Mouse (Mus musculus) neural tube, embryonic 13.5 days (tissue): ENCODE results near the gene C3. TPM values are rescaled to one million over a fixed set of nuclear protein-coding genes. Genes with fewer than 3 reads are reported as not detected.

Source experiments
- ATAC-seq: fragments of 200-750 bp; cut with Nextera tagmentation; 2 replicates; pipeline ENCODE4 v1.8.0; 2017; ENCODE audit warnings: low read depth, mild to moderate bottlenecking, moderate TSS enrichment, moderate library complexity
- H3K27ac ChIP-seq: fragments of 300-500 bp; sonication (generic); replicated peaks from 2 replicates; pipeline ENCODE4 v1.5.1; 2015; ENCODE audit warnings: moderate library complexity, mild to moderate bottlenecking, inconsistent platforms
- H3K27me3 ChIP-seq: fragments of 300-500 bp; sonication (generic); 2 replicates; pipeline ENCODE4 v1.6.1; 2015; ENCODE audit warnings: mild to moderate bottlenecking, inconsistent platforms
- H3K36me3 ChIP-seq: fragments of 300-500 bp; sonication (generic); 2 replicates; pipeline ENCODE4 v1.6.1; 2015; ENCODE audit warnings: mild to moderate bottlenecking, inconsistent platforms
- H3K4me1 ChIP-seq: fragments of 300-500 bp; sonication (generic); replicated peaks from 2 replicates; pipeline ENCODE4 v1.6.1; 2015; ENCODE audit warnings: inconsistent platforms
- H3K4me2 ChIP-seq: fragments of 300-500 bp; sonication (generic); 2 replicates; pipeline ENCODE4 v1.6.1; 2015; ENCODE audit warnings: inconsistent platforms, mild to moderate bottlenecking, moderate library complexity
- H3K4me3 ChIP-seq: fragments of 300-500 bp; sonication (generic); 2 replicates; pipeline ENCODE4 v1.5.1; 2015; ENCODE audit warnings: mild to moderate bottlenecking, inconsistent platforms
- H3K9ac ChIP-seq: fragments of 300-500 bp; sonication (generic); 2 replicates; pipeline ENCODE4 v1.6.1; 2015; ENCODE audit warnings: moderate library complexity, mild to moderate bottlenecking, inconsistent platforms
- H3K9me3 ChIP-seq: fragments of 300-500 bp; sonication (generic); 2 replicates; pipeline ENCODE4 v1.6.1; 2016; ENCODE audit warnings: inconsistent platforms
- WGBS: fragments of 180-500 bp; shearing (Covaris S2); methylation state at CpG from one replicate; pipeline ENCODE4 v1.1.7; 2015; 5-methylcytosine and 5-hydroxymethylcytosine counted together
- polyA plus RNA-seq: library from polyadenylated mRNA; unstranded; fragments of >200 nt; fragmentation: Nextera tagmentation; extraction: Ambion mirVana; gene quantifications from 2 replicates; pipeline ENCODE4 v1.2.1, GENCODE M21; 2015

Gene C3
- polyA plus RNA-seq, 1 experiment from 2014 or later = 1.6 TPM

- Histone ChIP-seq H3K4me1 (no peaks in the 10 kb centered on the region), H3K36me3 (peaks cover 31% of the 10 kb centered on the region), H3K27ac (no peak overlapping the region), H3K27me3 (no peaks in the 10 kb centered on the region), H3K4me2 (no peak overlapping the region), H3K9me3 (no peaks in the 10 kb centered on the region), H3K9ac (no peak overlapping the region), H3K4me3 (no peak overlapping the region)
- 41% methylated on average over 1 of the region's 1 CpGs for WGBS
- no peak for ATAC-seq
Measured at GRCm38 (mm10) chr17:57261796-57262195, 33.9 kb upstream of the C3 start.

- Histone ChIP-seq H3K9ac (no peak overlapping the region), H3K36me3 (peaks cover 34% of the 10 kb centered on the region), H3K27ac (no peak overlapping the region), H3K4me1 (no peaks in the 10 kb centered on the region), H3K4me2 (no peak overlapping the region), H3K27me3 (no peaks in the 10 kb centered on the region), H3K9me3 (no peaks in the 10 kb centered on the region), H3K4me3 (no peak overlapping the region)
- WGBS = 94% methylated on average over 4 of the region's 4 CpGs
- no peak for ATAC-seq
Measured at GRCm38 (mm10) chr17:57261286-57261685, 33.4 kb upstream of the C3 start.

- WGBS = 89% methylated on average over 9 of the region's 9 CpGs
- Histone ChIP-seq H3K4me2 (no peak overlapping the region), H3K9ac (no peak overlapping the region), H3K27ac (no peak overlapping the region), H3K27me3 (no peaks in the 10 kb centered on the region), H3K4me3 (no peak overlapping the region), H3K4me1 (no peaks in the 10 kb centered on the region), H3K36me3 (peaks cover 37% of the 10 kb centered on the region), H3K9me3 (no peaks in the 10 kb centered on the region)
- no peak for ATAC-seq
Measured at GRCm38 (mm10) chr17:57260351-57260750, 32.4 kb upstream of the C3 start.

- WGBS = 91% methylated on average over 8 of the region's 8 CpGs
- Histone ChIP-seq H3K27me3 (no peaks in the 10 kb centered on the region), H3K9ac (no peak overlapping the region), H3K36me3 (peaks cover 43% of the 10 kb centered on the region), H3K27ac (no peak overlapping the region), H3K4me3 (no peak overlapping the region), H3K4me1 (no peaks in the 10 kb centered on the region), H3K9me3 (no peaks in the 10 kb centered on the region), H3K4me2 (no peak overlapping the region)
- no peak for ATAC-seq
Measured at GRCm38 (mm10) chr17:57259742-57260141, 31.8 kb upstream of the C3 start.

- Histone ChIP-seq H3K36me3 (peaks cover 51% of the 10 kb centered on the region), H3K27me3 (no peaks in the 10 kb centered on the region), H3K27ac (no peak overlapping the region), H3K4me3 (no peak overlapping the region), H3K9ac (no peak overlapping the region), H3K4me1 (no peaks in the 10 kb centered on the region), H3K4me2 (no peak overlapping the region), H3K9me3 (no peaks in the 10 kb centered on the region)
- 96% methylated on average over 3 of the region's 3 CpGs for WGBS
- ATAC-seq = no peak
Measured at GRCm38 (mm10) chr17:57258191-57258590, 30.3 kb upstream of the C3 start.

GRCm38 (mm10) chr17:57256921-57257485 lies 29.1 kb upstream of the C3 start:
- Histone ChIP-seq H3K36me3 (peaks cover 44% of the 10 kb centered on the region), H3K27ac (no peak overlapping the region), H3K4me3 (no peak overlapping the region), H3K9me3 (no peaks in the 10 kb centered on the region), H3K4me2 (no peak overlapping the region), H3K9ac (no peak overlapping the region), H3K27me3 (no peaks in the 10 kb centered on the region), H3K4me1 (no peaks in the 10 kb centered on the region)
- 94% methylated on average over 22 of the region's 22 CpGs for WGBS
- no peak for ATAC-seq

- no peaks in the 10 kb centered on the region for H3K9me3 ChIP-seq
- no peak for ATAC-seq
- H3K4me1 ChIP-seq = peaks cover 8% of the 10 kb centered on the region
- no peak overlapping the region for H3K4me2 ChIP-seq
- no peak overlapping the region for H3K9ac ChIP-seq
- H3K4me3 ChIP-seq = no peak overlapping the region
- peaks cover 36% of the 10 kb centered on the region for H3K36me3 ChIP-seq
- no peak overlapping the region for H3K27ac ChIP-seq
- H3K27me3 ChIP-seq = no peaks in the 10 kb centered on the region
- WGBS = 92% methylated on average over 14 of the region's 14 CpGs
Measured at GRCm38 (mm10) chr17:57255354-57255753, 27.4 kb upstream of the C3 start.

GRCm38 (mm10) chr17:57253306-57253705 lies 25.4 kb upstream of the C3 start:
- Histone ChIP-seq H3K27ac (no peak overlapping the region), H3K9me3 (no peaks in the 10 kb centered on the region), H3K4me2 (no peak overlapping the region), H3K27me3 (no peaks in the 10 kb centered on the region), H3K9ac (no peak overlapping the region), H3K4me1 (peaks cover 25% of the 10 kb centered on the region), H3K4me3 (no peak overlapping the region), H3K36me3 (peaks cover 34% of the 10 kb centered on the region)
- no peak for ATAC-seq
- WGBS = 86% methylated on average over 6 of the region's 6 CpGs

- no peak overlapping the region for H3K27ac ChIP-seq
- H3K36me3 ChIP-seq = peaks cover 23% of the 10 kb centered on the region
- H3K27me3 ChIP-seq = no peaks in the 10 kb centered on the region
- 97% methylated on average over 3 of the region's 3 CpGs for WGBS
- no peak for ATAC-seq
- H3K9me3 ChIP-seq = no peaks in the 10 kb centered on the region
- H3K9ac ChIP-seq = no peak overlapping the region
- H3K4me1 ChIP-seq = peaks cover 31% of the 10 kb centered on the region
- no peak overlapping the region for H3K4me3 ChIP-seq
- no peak overlapping the region for H3K4me2 ChIP-seq
Measured at GRCm38 (mm10) chr17:57251431-57251830, 23.5 kb upstream of the C3 start.

GRCm38 (mm10) chr17:57250461-57251160 lies 22.7 kb upstream of the C3 start:
- 3% methylated on average over 33 of the region's 33 CpGs for WGBS
- Histone ChIP-seq H3K27me3 (no peaks in the 10 kb centered on the region), H3K9ac (peak overlapping the region; percentile 70), H3K4me2 (peak overlapping the region; percentile 91), H3K4me1 (peaks cover 39% of the 10 kb centered on the region), H3K9me3 (no peaks in the 10 kb centered on the region), H3K36me3 (peaks cover 23% of the 10 kb centered on the region), H3K4me3 (peak overlapping the region; percentile 60), H3K27ac (no peak overlapping the region)
- no peak for ATAC-seq

GRCm38 (mm10) chr17:57249186-57250181 lies 21.5 kb upstream of the C3 start, which contains the start of gene Trip10:
TSS of gene Trip10 (plus strand) at chr17:57249455.
- under 1% methylated on average over 51 of the region's 52 CpGs for WGBS
- H3K36me3 ChIP-seq = peaks cover 17% of the 10 kb centered on the region
- no peaks in the 10 kb centered on the region for H3K9me3 ChIP-seq
- H3K4me2 ChIP-seq = peak within 1 kb of the TSS; percentile 91
- no peaks in the 10 kb centered on the region for H3K27me3 ChIP-seq
- H3K4me1 ChIP-seq = peaks cover 39% of the 10 kb centered on the region
- H3K4me3 ChIP-seq = peak within 1 kb of the TSS; percentile 60
- peak within 1 kb of the TSS; percentile 70 for H3K9ac ChIP-seq
- H3K27ac ChIP-seq = peak within 1 kb of the TSS; percentile 89
- ATAC-seq = peak; percentile 3

GRCm38 (mm10) chr17:57248771-57249170 lies 20.8 kb upstream of the C3 start:
- H3K4me2 ChIP-seq = peak overlapping the region; percentile 91
- H3K9me3 ChIP-seq = no peaks in the 10 kb centered on the region
- peak overlapping the region; percentile 68 for H3K9ac ChIP-seq
- no peaks in the 10 kb centered on the region for H3K27me3 ChIP-seq
- H3K4me3 ChIP-seq = peak overlapping the region; percentile 60
- H3K36me3 ChIP-seq = peaks cover 11% of the 10 kb centered on the region; the same call in 1 of the 2 replicates
- peak overlapping the region; percentile 89 for H3K27ac ChIP-seq
- WGBS = 8% methylated on average over 13 of the region's 13 CpGs
- no peak for ATAC-seq
- H3K4me1 ChIP-seq = peaks cover 39% of the 10 kb centered on the region
